Mouse (Mus musculus) spleen, postnatal 14 days (tissue): ENCODE data around the gene Tspan18.

Experiments
- DNase-seq, 2 experiments: peaks; one replicate each; pipeline ENCODE4 v3.0.0; 2021 to 2022; ENCODE audit warnings: low spot score in 2 of 2

Gene Tspan18

GRCm38 (mm10) chr2:93291186-93291926 is 42.9 kb downstream of the Tspan18 start:
- no peak for DNase-seq

GRCm38 (mm10) chr2:93290345-93291118 is 43.8 kb downstream of the Tspan18 start:
- DNase-seq: no peak

GRCm38 (mm10) chr2:93289161-93289560 is 45.1 kb downstream of the Tspan18 start:
- no peak for DNase-seq

- no peak for DNase-seq
These were observed 47.0 kb downstream of the Tspan18 start for GRCm38 (mm10) chr2:93287348-93287747.

GRCm38 (mm10) chr2:93286742-93287141 is 47.6 kb downstream of the Tspan18 start:
- DNase-seq: no peak

GRCm38 (mm10) chr2:93286321-93286720 is 48.0 kb downstream of the Tspan18 start:
- DNase-seq: no peak

GRCm38 (mm10) chr2:93285842-93286241 is 48.5 kb downstream of the Tspan18 start:
- no peak for DNase-seq

- no peak for DNase-seq
These were observed 49.7 kb downstream of the Tspan18 start for GRCm38 (mm10) chr2:93284625-93285024.

- no peak for DNase-seq
These were observed 50.6 kb downstream of the Tspan18 start for GRCm38 (mm10) chr2:93283481-93284293.

GRCm38 (mm10) chr2:93282636-93283035 is 51.7 kb downstream of the Tspan18 start:
- no peak for DNase-seq

- DNase-seq: no peak
These were observed 52.8 kb downstream of the Tspan18 start for GRCm38 (mm10) chr2:93281466-93281865.

- no peak for DNase-seq
These were observed 54.1 kb downstream of the Tspan18 start for GRCm38 (mm10) chr2:93280117-93280620.

- no peak for DNase-seq
These were observed 55.9 kb downstream of the Tspan18 start for GRCm38 (mm10) chr2:93278181-93278975.

- no peak for DNase-seq
These were observed 56.8 kb downstream of the Tspan18 start for GRCm38 (mm10) chr2:93277486-93277885.

- no peak for DNase-seq
These were observed 58.3 kb downstream of the Tspan18 start for GRCm38 (mm10) chr2:93276026-93276425.

GRCm38 (mm10) chr2:93273916-93274315 is 60.4 kb downstream of the Tspan18 start:
- no peak for DNase-seq

GRCm38 (mm10) chr2:93270083-93270482 is 64.2 kb downstream of the Tspan18 start:
- DNase-seq: no peak

GRCm38 (mm10) chr2:93269611-93270010 is 64.7 kb downstream of the Tspan18 start:
- DNase-seq: no peak

- no peak for DNase-seq
These were observed 65.5 kb downstream of the Tspan18 start for GRCm38 (mm10) chr2:93268711-93269270.

- no peak for DNase-seq
These were observed 66.5 kb downstream of the Tspan18 start for GRCm38 (mm10) chr2:93267791-93268190.
